Mouse (Mus musculus) urinary bladder, postnatal 36 days (tissue): Measurements from ENCODE around the gene Dld.

Experiments used
- DNase-seq, 2 experiments: peaks; one replicate each; pipeline ENCODE4 v3.0.0; 2022; ENCODE audit warnings: low spot score in 2 of 2, mixed read lengths in 1 of 2

Gene Dld

GRCm38 (mm10) chr12:31350944-31351928 lies at the start of gene Dld:
Dld (minus strand) TSS chr12:31351453.
- DNase-seq, result peak; percentile 95 to 97

- no peak for DNase-seq
Observed at GRCm38 (mm10) chr12:31400821-31401220, 49.6 kb upstream of the Dld start.

- no peak for DNase-seq
Observed at GRCm38 (mm10) chr12:31397709-31398108, 46.5 kb upstream of the Dld start.

- DNase-seq, result no peak
Observed at GRCm38 (mm10) chr12:31395895-31396294, 44.6 kb upstream of the Dld start.

- no peak for DNase-seq
Observed at GRCm38 (mm10) chr12:31391696-31392095, 40.4 kb upstream of the Dld start.

GRCm38 (mm10) chr12:31390571-31390970 lies 39.3 kb upstream of the Dld start, which contains the start of gene Slc26a3:
Slc26a3 (plus strand) TSS chr12:31390871.
- DNase-seq, result no peak

- DNase-seq, result no peak
Observed at GRCm38 (mm10) chr12:31387303-31387702, 36.0 kb upstream of the Dld start.

GRCm38 (mm10) chr12:31382451-31382850 lies 31.2 kb upstream of the Dld start:
- no peak for DNase-seq

GRCm38 (mm10) chr12:31380878-31381277 lies 29.6 kb upstream of the Dld start:
- no peak for DNase-seq

- no peak for DNase-seq
Observed at GRCm38 (mm10) chr12:31377241-31377640, 26.0 kb upstream of the Dld start.

GRCm38 (mm10) chr12:31376326-31376950 lies 25.2 kb upstream of the Dld start:
- DNase-seq, result no peak

GRCm38 (mm10) chr12:31375283-31375615 lies 24.0 kb upstream of the Dld start:
- DNase-seq, result no peak

GRCm38 (mm10) chr12:31374603-31375282 lies 23.5 kb upstream of the Dld start:
- peak; percentile 42 to 69 for DNase-seq

- DNase-seq, result no peak
Observed at GRCm38 (mm10) chr12:31369656-31370055, 18.4 kb upstream of the Dld start.

- DNase-seq, result no peak
Observed at GRCm38 (mm10) chr12:31369118-31369517, 17.9 kb upstream of the Dld start.

GRCm38 (mm10) chr12:31367721-31368120 lies 16.5 kb upstream of the Dld start:
- DNase-seq, result no peak

- no peak for DNase-seq
Observed at GRCm38 (mm10) chr12:31366428-31366827, 15.2 kb upstream of the Dld start.

- no peak for DNase-seq
Observed at GRCm38 (mm10) chr12:31350191-31350943, 886 bp downstream of the Dld start.

GRCm38 (mm10) chr12:31333261-31333660 lies 18.0 kb downstream of the Dld start:
- no peak for DNase-seq

- no peak for DNase-seq
Observed at GRCm38 (mm10) chr12:31327139-31327538, 24.1 kb downstream of the Dld start.

- no peak for DNase-seq
Observed at GRCm38 (mm10) chr12:31323136-31323695, 28.0 kb downstream of the Dld start.
